Mouse (Mus musculus) liver, embryonic 14.5 days (tissue): Measurements from ENCODE around the gene Cdh23.

Experiments used
- CTCF ChIP-seq: IDR thresholded peaks from 2 replicates; pipeline ENCODE4 v1.5.1; 2016; ENCODE audit warnings: antibody characterized with exemption, low read depth, control low read depth
- EP300 ChIP-seq: IDR thresholded peaks from 2 replicates; pipeline ENCODE4 v1.6.1; 2016; ENCODE audit warnings: antibody characterized with exemption, low read depth

DNA sequence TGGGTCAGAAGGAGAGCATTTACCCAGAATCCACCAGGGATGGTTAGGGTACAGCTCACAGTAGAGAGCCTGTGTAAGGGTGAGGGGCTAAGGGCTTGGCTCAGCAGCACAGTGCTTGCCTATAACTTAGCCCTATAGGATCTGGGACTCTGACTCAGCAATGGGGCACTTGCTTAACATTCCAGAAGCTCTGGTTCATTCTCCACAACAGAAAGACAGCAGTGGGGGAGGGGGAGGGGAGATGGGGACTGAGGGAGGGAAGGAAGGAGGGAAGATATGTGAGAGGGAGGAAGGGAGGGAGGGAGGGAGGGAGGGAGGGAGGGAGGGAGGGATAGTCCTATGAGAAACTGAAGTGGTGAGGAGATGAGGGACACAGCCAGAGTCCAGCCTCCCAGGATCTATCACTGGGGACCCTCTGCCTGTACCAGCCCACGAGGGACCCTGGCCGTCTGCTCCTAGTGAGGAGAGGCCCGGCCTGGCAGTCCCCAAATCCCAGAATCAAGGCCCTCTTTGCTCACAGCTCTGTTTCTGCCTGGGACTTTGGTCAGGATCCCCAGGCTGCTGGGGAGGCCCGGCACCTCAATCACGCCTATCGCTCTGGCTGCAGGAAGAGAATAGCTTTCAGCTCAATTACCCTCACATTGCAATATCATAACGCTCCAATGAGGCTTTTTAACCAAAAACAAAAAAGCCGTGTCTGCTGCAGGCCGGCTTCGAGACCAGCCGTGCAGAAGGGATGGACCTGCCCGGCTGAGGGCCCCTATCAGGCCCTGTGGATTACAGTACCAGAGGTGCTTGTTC lies 117.4 kb downstream of the Cdh23 start:
- TF ChIP-seq CTCF (no peak), EP300 (no peak)
